Mouse (Mus musculus) hindbrain, postnatal 0 days (tissue): ENCODE data around the gene Hacd1. TPM values are rescaled to one million over a fixed set of nuclear protein-coding genes. Genes with fewer than 3 reads are reported as not detected.
A peak's percentile ranks its signal among the peaks of the same experiment; 100 is the strongest.

ENCODE experiments used
- ATAC-seq: fragments of 200-750 bp; cut with Nextera tagmentation; 2 replicates; pipeline ENCODE4 v1.8.0; 2017; ENCODE audit warnings: mild to moderate bottlenecking, moderate TSS enrichment, moderate library complexity
- DNase-seq: peaks from one replicate; pipeline ENCODE4 v3.0.0-alpha.2; 2015; ENCODE audit warnings: low spot score
- H3K27ac ChIP-seq: fragments of 300-500 bp; sonication (generic); 2 replicates; pipeline ENCODE4 v1.5.1; 2014; ENCODE audit warnings: mild to moderate bottlenecking
- H3K27me3 ChIP-seq: fragments of 300-500 bp; sonication (generic); 2 replicates; pipeline ENCODE4 v1.6.1; 2014; ENCODE audit warnings: low read length, mixed read lengths; ENCODE audit not compliant: insufficient read depth
- H3K36me3 ChIP-seq: fragments of 300-500 bp; sonication (generic); 2 replicates; pipeline ENCODE4 v1.6.1; 2014; ENCODE audit warnings: low read length, mixed read lengths; ENCODE audit not compliant: insufficient read depth
- H3K4me1 ChIP-seq: fragments of 300-500 bp; sonication (generic); 2 replicates; pipeline ENCODE4 v1.6.1; 2014; ENCODE audit warnings: antibody characterized with exemption, low read length, mixed read lengths; ENCODE audit not compliant: insufficient read depth
- H3K4me2 ChIP-seq: fragments of 300-500 bp; sonication (generic); 2 replicates; pipeline ENCODE4 v1.6.1; 2014; ENCODE audit warnings: low read depth, mild to moderate bottlenecking, low read length, moderate library complexity, mixed read lengths
- H3K4me3 ChIP-seq: fragments of 300-500 bp; sonication (generic); 2 replicates; pipeline ENCODE4 v1.5.1; 2014; ENCODE audit warnings: low read length
- H3K9ac ChIP-seq: fragments of 300-500 bp; sonication (generic); replicated peaks from 2 replicates; pipeline ENCODE4 v1.6.1; 2014; ENCODE audit warnings: mild to moderate bottlenecking, low read length, moderate library complexity, mixed read lengths
- H3K9me3 ChIP-seq: fragments of 300-500 bp; sonication (generic); 2 replicates; pipeline ENCODE4 v1.6.1; 2016; ENCODE audit warnings: low read length, mixed read lengths
- CTCF ChIP-seq: IDR thresholded peaks from 2 replicates; pipeline ENCODE4 v1.5.1; 2016; ENCODE audit warnings: antibody characterized with exemption, control low read depth, low read depth
- WGBS: fragments of 180-500 bp; shearing (Covaris S2); extraction: QIAGEN DNeasy Blood & Tissue Kit; methylation state at CpG from one replicate; pipeline ENCODE4 v1.1.7; 2014; 5-methylcytosine and 5-hydroxymethylcytosine counted together
- polyA plus RNA-seq: library from polyadenylated mRNA; unstranded; fragments of >200 nt; fragmentation: Nextera tagmentation; extraction: Ambion mirVana; gene quantifications from 2 replicates; pipeline ENCODE4 v1.2.1, GENCODE M21; 2015
- total RNA-seq: library from RNA; depleted of rRNA; stranded (reverse); fragments of >200 nt; gene quantifications from 2 replicates; pipeline ENCODE4 v1.2.3, GENCODE M21; 2014

The Hacd1 gene
- total and polyA plus RNA-seq, 2 experiments from 2014 or later = 59.8 to 88.5 TPM

GRCm38 (mm10) chr2:13932253-13932652 lies 123.7 kb downstream of the Hacd1 start:
- H3K4me1 ChIP-seq = no peaks in the 10 kb centered on the region
- H3K36me3 ChIP-seq = no peaks in the 10 kb centered on the region
- no peak overlapping the region for H3K9ac ChIP-seq
- no peak for ATAC-seq
- no peaks in the 10 kb centered on the region for H3K9me3 ChIP-seq
- TF ChIP-seq CTCF = no peak
- no peak overlapping the region for H3K4me2 ChIP-seq
- H3K4me3 ChIP-seq = no peak overlapping the region
- no peak for DNase-seq
- no peaks in the 10 kb centered on the region for H3K27me3 ChIP-seq
- H3K27ac ChIP-seq = no peak overlapping the region

- Histone ChIP-seq H3K9ac (no peak overlapping the region), H3K36me3 (no peaks in the 10 kb centered on the region), H3K9me3 (no peaks in the 10 kb centered on the region), H3K4me3 (no peak overlapping the region), H3K4me2 (no peak overlapping the region), H3K27ac (no peak overlapping the region), H3K4me1 (no peaks in the 10 kb centered on the region), H3K27me3 (no peaks in the 10 kb centered on the region)
- WGBS = 92% methylated on average over 1 of the region's 1 CpGs
- no peak for TF ChIP-seq CTCF
- no peak for DNase-seq
- ATAC-seq = no peak
These were observed 125.2 kb downstream of the Hacd1 start for GRCm38 (mm10) chr2:13930724-13931123.

DNA sequence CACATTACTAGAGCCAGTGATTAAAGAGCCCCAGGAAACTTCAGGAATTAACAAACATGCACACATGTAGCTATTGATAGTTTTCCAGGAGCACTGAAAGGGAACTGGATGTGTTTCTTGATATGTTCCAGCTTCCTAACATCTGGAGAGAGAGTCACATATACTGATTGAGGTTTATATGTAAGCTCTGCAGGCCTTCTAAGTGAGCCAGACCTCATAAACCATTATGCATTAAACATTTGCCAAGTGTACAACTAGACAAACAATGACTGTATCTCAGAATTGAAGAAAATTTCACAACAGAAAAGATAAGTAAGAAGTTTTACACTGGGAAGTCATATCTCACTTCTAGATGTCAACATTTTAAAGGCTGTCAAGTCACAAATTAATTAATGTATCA lies 167.4 kb downstream of the Hacd1 start:
- no peak overlapping the region for H3K4me3 ChIP-seq
- TF ChIP-seq CTCF = no peak
- ATAC-seq = no peak
- no peaks in the 10 kb centered on the region for H3K27me3 ChIP-seq
- H3K4me1 ChIP-seq = no peaks in the 10 kb centered on the region
- no peak overlapping the region for H3K27ac ChIP-seq
- no peaks in the 10 kb centered on the region for H3K9me3 ChIP-seq
- no peaks in the 10 kb centered on the region for H3K36me3 ChIP-seq
- no peak for DNase-seq
- H3K9ac ChIP-seq = no peak overlapping the region
- H3K4me2 ChIP-seq = no peak overlapping the region

- H3K4me3 ChIP-seq = no peak overlapping the region
- no peak for TF ChIP-seq CTCF
- DNase-seq = peak; percentile 3
These were observed 198.5 kb downstream of the Hacd1 start for GRCm38 (mm10) chr2:13857461-13857860.

GRCm38 (mm10) chr2:13855510-13855909 lies 200.4 kb downstream of the Hacd1 start:
- Histone ChIP-seq H3K4me1 (no peaks in the 10 kb centered on the region), H3K9me3 (no peaks in the 10 kb centered on the region), H3K36me3 (no peaks in the 10 kb centered on the region), H3K4me3 (no peak overlapping the region), H3K9ac (no peak overlapping the region), H3K4me2 (no peak overlapping the region), H3K27me3 (no peaks in the 10 kb centered on the region), H3K27ac (no peak overlapping the region)
- ATAC-seq = no peak
- peak; percentile 33 for DNase-seq
- peak; percentile 49 for TF ChIP-seq CTCF
- 66% methylated on average over 3 of the region's 3 CpGs for WGBS

More at GRCm38 (mm10) chr2:13857461-13857860, 198.5 kb downstream of the Hacd1 start:
- ATAC-seq = no peak
- no peak overlapping the region for H3K27ac ChIP-seq
- no peaks in the 10 kb centered on the region for H3K4me1 ChIP-seq
- no peaks in the 10 kb centered on the region for H3K27me3 ChIP-seq
- no peaks in the 10 kb centered on the region for H3K9me3 ChIP-seq
- no peak overlapping the region for H3K4me2 ChIP-seq
- 67% methylated on average over 2 of the region's 2 CpGs for WGBS
- no peak overlapping the region for H3K9ac ChIP-seq
- no peaks in the 10 kb centered on the region for H3K36me3 ChIP-seq

DNA sequence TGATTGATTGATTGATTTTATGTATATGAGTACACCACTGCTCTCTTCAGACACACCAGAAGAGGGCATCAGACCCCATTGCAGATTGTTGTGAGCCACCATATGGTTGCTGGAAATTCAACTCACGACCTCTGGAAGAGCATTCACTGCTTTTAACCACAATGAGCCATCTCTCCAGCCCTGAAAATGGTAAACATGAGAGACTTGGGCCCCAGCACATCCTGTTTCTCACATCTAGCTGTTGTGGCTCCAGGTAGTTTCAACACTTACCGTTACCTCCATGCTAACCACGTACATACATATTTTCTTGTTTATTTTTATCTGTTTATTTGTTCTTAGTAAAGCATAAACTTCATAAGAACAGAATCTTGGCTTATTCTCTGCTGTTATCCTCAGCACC lies 219.6 kb downstream of the Hacd1 start:
- Histone ChIP-seq H3K4me2 (no peak overlapping the region), H3K36me3 (no peaks in the 10 kb centered on the region), H3K9ac (no peak overlapping the region), H3K27ac (no peak overlapping the region), H3K4me3 (no peak overlapping the region), H3K27me3 (no peaks in the 10 kb centered on the region), H3K4me1 (no peaks in the 10 kb centered on the region), H3K9me3 (no peaks in the 10 kb centered on the region)
- ATAC-seq (no peak), DNase-seq (no peak)
- TF ChIP-seq CTCF = no peak
- 78% methylated on average over 3 of the region's 3 CpGs for WGBS

DNA sequence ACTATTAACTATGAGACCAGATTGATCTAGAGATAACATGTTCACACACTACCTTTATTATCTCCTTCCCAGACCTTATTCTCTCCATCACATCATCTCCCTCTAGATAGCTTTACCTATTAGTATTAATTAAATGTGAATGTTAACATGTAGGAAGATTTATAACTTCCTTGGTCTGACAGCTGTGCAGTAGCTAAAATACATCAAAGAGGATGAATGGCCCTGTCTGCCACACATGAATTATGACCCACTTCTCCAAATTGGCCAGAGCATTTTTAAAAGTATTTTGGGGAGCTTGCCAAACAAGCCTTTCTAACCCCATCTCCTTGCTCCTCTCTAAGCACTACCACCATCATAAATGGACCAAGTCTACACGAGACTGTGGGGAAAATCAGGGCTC lies 220.9 kb downstream of the Hacd1 start:
- ATAC-seq = no peak
- H3K27me3 ChIP-seq = no peaks in the 10 kb centered on the region
- WGBS = 59% methylated on average over 1 of the region's 1 CpGs
- no peaks in the 10 kb centered on the region for H3K36me3 ChIP-seq
- TF ChIP-seq CTCF = no peak
- no peaks in the 10 kb centered on the region for H3K4me1 ChIP-seq
- no peak overlapping the region for H3K9ac ChIP-seq
- H3K9me3 ChIP-seq = no peaks in the 10 kb centered on the region
- no peak for DNase-seq
- H3K4me3 ChIP-seq = no peak overlapping the region
- H3K27ac ChIP-seq = no peak overlapping the region
- no peak overlapping the region for H3K4me2 ChIP-seq
